Mouse (Mus musculus) layer of hippocampus, adult 9-11 months (tissue): Measurements from ENCODE around the gene Srd5a1.
"Not testable (repeated sequence)": the region's sequence is repeated elsewhere in the genome, so short reads cannot be mapped to it uniquely, and the experiment has no call there.

Experiments used
- DNase-seq: peaks from one replicate; pipeline ENCODE4 v3.0.0; 2022

Srd5a1 gene

GRCm38 (mm10) chr13:69565401-69565800 lies 45.8 kb downstream of the Srd5a1 start:
- not testable (repeated sequence) for DNase-seq

- DNase-seq: no peak
Measured at GRCm38 (mm10) chr13:69564573-69564972, 46.7 kb downstream of the Srd5a1 start.

DNA sequence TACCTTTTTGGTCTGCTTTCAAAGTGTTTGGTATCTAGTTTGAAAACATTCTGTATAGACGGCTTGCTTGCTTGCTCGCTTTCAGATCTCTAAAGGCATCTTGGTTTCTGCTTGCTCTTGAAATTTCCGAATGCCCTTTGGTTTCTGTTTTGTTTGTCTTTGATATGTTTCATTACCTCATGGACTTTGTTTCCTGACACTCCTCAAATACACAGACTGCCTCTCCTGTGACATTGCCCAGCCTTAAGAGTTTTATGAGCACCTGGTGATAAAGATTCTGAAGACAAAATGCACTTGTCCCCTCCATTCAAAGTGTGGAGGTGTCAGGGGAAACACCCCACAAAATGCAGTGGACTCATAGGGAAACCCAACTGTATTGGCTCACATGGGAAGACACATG lies 47.3 kb downstream of the Srd5a1 start:
- no peak for DNase-seq

DNA sequence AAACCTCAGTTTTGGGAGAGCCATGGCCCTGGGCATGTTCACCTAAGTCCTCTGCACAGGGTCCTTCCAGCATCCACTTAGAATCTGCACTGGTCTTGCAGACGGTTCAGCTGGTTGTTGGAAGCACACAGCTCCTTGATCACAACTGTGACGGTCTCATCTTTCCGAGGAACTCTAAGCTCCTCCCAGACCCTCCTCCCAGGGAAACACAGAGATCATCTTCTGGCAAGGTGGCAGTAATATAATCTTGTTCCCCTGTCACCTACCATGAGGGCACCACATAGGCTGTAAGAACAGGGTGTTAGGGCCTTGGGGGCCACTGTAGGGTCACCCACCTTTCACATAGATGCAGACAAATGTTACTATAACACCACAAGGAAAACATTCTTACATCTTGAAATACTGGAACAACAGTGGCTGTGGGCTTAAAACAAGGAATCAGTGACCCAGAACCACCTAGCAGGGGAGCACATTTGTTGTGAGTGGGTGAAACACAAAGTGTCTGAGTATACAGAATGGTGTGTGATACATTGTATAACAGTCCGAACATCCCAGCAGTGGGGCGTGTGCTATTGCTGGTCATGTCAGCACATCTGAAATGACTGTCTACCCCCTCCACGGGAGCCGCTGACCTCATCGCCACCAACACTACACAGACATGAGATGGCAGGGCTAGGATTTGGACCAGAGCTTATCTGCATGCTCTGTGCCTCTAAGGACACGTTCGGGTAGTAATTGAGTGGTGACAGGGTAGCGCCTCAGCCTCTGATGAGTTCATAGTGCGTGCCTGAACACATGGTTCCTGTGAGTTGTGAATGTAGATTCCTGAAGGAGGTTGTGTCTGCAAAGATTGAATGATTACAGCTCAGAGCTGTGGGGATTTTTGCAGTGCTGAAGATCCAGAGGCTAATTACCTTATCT lies 48.3 kb downstream of the Srd5a1 start:
- no peak for DNase-seq

DNA sequence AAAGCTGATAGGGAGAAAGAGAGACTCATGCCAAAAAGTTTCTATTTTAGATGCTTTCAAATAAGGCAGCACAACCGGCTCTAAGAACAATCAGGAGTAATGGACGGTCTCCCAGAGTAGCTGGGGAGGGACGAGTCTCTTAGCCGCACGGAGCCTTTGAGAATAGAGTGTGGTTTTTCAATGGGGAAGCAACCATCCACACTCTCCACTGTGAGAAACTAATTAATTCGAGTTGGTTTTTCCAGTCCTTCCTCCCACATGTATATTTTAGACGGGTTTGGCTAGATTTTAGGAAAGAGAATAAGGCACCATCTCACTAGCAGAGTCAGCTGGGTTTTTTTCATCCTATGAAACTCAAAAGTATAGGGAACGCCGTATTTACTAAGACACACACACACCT lies 49.2 kb downstream of the Srd5a1 start:
- no peak for DNase-seq

- peak; percentile 77 for DNase-seq
Measured at GRCm38 (mm10) chr13:69559291-69559961, 51.8 kb downstream of the Srd5a1 start.

- DNase-seq: peak; percentile 47
Measured at GRCm38 (mm10) chr13:69558098-69558660, 53.1 kb downstream of the Srd5a1 start.

DNA sequence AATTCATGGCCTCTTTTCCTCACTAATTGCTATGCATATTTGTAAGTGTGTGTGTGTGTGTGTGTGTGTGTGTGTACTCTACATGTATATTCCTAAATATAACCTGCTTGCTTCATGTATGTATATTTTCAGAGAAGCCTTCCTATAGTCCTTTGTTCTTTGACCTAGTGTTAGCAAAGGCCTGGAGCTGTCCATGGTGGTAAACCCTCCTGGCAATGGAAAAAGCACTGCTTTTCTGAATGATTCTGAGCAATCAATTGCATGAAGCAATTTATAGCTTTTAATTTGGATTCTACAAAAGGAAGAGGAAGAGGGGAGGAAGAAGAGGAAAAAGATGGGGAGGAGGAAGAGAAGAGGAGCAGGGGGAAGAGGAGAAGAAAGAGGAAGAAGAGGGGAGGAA lies 54.5 kb downstream of the Srd5a1 start:
- no peak for DNase-seq

- no peak for DNase-seq
Measured at GRCm38 (mm10) chr13:69555957-69556482, 55.2 kb downstream of the Srd5a1 start.

DNA sequence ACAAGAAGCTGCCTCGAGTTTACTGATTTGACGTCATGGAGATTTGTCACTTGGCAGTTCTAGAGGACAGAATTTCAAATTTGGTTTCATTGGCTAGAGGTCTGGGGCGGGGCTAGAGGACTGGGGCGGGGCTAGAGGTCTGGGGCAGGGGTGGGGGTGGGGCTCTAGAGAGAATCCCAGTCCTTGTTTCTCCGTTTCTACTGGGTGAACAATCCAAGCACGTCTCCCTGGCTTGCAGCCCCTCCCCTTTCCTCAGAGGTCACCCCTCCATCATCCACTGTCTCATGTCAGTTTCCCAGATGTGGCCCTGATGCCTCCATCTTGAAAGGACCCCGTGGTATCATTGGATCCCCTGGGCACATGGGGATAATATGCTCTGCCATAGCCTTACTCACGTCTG lies 56.2 kb downstream of the Srd5a1 start:
- no peak for DNase-seq

- no peak for DNase-seq
Measured at GRCm38 (mm10) chr13:69554255-69554654, 57.0 kb downstream of the Srd5a1 start.

- no peak for DNase-seq
Measured at GRCm38 (mm10) chr13:69553024-69553423, 58.2 kb downstream of the Srd5a1 start.

DNA sequence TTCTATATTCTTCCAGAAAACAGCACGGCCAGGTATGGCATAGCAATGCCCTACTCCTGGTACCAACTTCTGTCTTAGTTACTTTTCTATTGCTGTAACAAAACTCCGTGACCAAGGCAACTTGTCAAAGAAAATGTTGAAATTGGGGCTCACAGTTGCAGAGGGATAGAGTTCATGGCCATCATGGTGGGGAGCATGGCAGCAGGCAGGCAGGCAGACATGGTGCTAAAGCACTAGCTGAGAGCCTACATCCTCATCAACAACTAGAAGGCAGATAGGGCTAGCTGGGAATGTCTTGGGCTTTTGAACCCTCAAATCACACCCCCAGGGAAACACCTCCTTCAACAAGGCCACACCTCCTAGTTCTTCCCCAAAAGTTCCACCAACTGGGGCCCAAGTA lies 60.4 kb downstream of the Srd5a1 start:
- no peak for DNase-seq

DNA sequence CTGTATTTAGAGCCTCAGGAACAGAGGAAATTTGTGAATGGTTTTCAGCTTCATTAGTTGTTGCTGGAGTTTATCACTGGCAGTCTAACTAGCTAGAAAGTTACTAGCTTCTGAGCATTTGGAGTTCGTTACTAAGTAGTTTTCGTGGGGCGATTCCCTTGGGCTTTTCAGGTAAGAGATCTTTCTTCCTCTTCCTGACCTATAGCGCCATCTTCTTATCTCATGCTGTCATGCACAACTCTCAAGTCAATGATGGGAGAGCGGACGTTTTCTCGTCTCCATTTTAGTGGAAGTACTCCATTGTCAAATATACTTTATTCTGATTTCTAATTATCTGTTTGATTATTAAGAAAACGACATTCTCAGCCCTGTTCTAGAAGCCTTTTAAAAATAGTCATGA lies 61.3 kb downstream of the Srd5a1 start:
- DNase-seq: no peak

GRCm38 (mm10) chr13:69547488-69548180 lies 63.6 kb downstream of the Srd5a1 start:
- DNase-seq: no peak

GRCm38 (mm10) chr13:69545019-69545418 lies 66.2 kb downstream of the Srd5a1 start:
- DNase-seq: no peak

- DNase-seq: no peak
Measured at GRCm38 (mm10) chr13:69543595-69543994, 67.6 kb downstream of the Srd5a1 start.

GRCm38 (mm10) chr13:69542571-69543352 lies 68.5 kb downstream of the Srd5a1 start:
- DNase-seq: no peak

- DNase-seq: peak; percentile 74
Measured at GRCm38 (mm10) chr13:69541776-69542175, 69.5 kb downstream of the Srd5a1 start.

DNA sequence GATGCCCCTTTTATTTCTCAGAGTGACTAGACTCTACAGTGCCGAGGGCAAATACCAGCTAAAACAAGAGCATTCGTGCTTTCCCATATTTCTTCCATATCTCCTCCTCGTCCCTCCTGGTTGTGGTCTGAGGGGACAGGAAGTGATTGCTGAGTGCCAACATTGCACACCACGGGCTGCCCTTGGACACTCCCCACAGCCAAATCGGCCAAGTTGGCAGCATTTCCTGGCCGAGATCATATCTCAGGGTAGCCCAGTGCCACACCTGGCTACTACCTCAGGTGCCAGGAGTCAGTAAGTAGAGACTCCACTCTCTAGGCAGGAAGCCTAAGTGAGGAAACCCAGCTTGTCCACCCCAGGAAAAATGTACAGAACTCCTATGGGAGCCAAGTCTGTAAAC lies 70.0 kb downstream of the Srd5a1 start:
- no peak for DNase-seq

DNA sequence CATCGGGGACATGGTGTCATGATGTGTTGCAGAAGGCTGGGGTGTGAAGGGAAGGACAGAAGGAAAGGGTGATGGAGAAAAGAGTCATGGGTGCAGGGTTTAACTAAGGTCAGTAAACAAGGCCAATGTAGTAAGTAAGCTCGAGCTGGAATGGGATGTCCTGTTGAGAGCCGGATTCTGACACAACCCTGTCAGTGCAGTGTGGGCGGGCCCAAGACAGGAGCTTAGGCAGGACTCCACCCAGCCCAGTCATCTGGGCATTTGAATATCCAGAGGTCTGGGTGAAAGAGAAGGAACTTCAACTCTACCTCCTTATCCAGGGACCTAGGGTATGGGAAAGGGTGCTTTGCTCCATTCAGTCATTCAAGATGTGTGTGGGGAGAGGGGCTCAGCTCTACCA lies 72.9 kb downstream of the Srd5a1 start:
- DNase-seq: no peak

- no peak for DNase-seq
Measured at GRCm38 (mm10) chr13:69537366-69537765, 73.9 kb downstream of the Srd5a1 start.
